Mouse (Mus musculus) limb, embryonic 14.5 days (tissue): ENCODE measurements at regions not wholly inside any gene's neighbourhood (a gene's known extent, or its start where the extent isn't known, plus 50 kb on each side); places are given as distances from the start of the nearest gene placed in this dataset.
A peak's percentile ranks its signal among the peaks of the same experiment; 100 is the strongest.

Experiments used
- ATAC-seq: fragments of 200-750 bp; cut with Nextera tagmentation; 2 replicates; pipeline ENCODE4 v1.8.0; 2017; ENCODE audit warnings: low read depth, moderate number of reproducible peaks, moderate TSS enrichment; ENCODE audit not compliant: low FRiP score
- DNase-seq: peaks from one replicate; pipeline ENCODE4 v3.0.0-alpha.2; 2015; ENCODE audit warnings: low spot score
- H3K27ac ChIP-seq: fragments of 300-500 bp; sonication (generic); replicated peaks from 2 replicates; pipeline ENCODE4 v1.5.1; 2014; ENCODE audit warnings: low read depth, mild to moderate bottlenecking, low read length, moderate library complexity, mixed read lengths
- H3K27me3 ChIP-seq: fragments of 300-500 bp; sonication (generic); 2 replicates; pipeline ENCODE4 v1.6.1; 2014; ENCODE audit warnings: low read length, mixed read lengths; ENCODE audit not compliant: control insufficient read depth, insufficient read depth
- H3K36me3 ChIP-seq: fragments of 300-500 bp; sonication (generic); 2 replicates; pipeline ENCODE4 v1.6.1; 2014; ENCODE audit warnings: mild to moderate bottlenecking, low read length, moderate library complexity, mixed read lengths; ENCODE audit not compliant: control insufficient read depth, insufficient read depth
- H3K4me1 ChIP-seq: fragments of 300-500 bp; sonication (generic); 2 replicates; pipeline ENCODE4 v1.6.1; 2014; ENCODE audit warnings: antibody characterized with exemption, low read length, mixed read lengths; ENCODE audit not compliant: control insufficient read depth, insufficient read depth
- H3K4me2 ChIP-seq: fragments of 300-500 bp; sonication (generic); replicated peaks from 2 replicates; pipeline ENCODE4 v1.6.1; 2014; ENCODE audit warnings: low read depth, mild to moderate bottlenecking, low read length, moderate library complexity; ENCODE audit not compliant: severe bottlenecking
- H3K4me3 ChIP-seq: fragments of 300-500 bp; sonication (generic); replicated peaks from 2 replicates; pipeline ENCODE4 v1.5.1; 2014; ENCODE audit warnings: low read length
- H3K9ac ChIP-seq: fragments of 300-500 bp; sonication (generic); 2 replicates; pipeline ENCODE4 v1.6.1; 2014; ENCODE audit warnings: mild to moderate bottlenecking, low read depth, low read length, moderate library complexity; ENCODE audit not compliant: severe bottlenecking
- H3K9me3 ChIP-seq: fragments of 300-500 bp; sonication (generic); 2 replicates; pipeline ENCODE4 v1.6.1; 2016; ENCODE audit warnings: low read length; ENCODE audit not compliant: control insufficient read depth
- POLR2A ChIP-seq: fragments of 200-500 bp; IDR thresholded peaks from 2 replicates; pipeline ENCODE4 v1.8.0; 2012; ENCODE audit warnings: inconsistent platforms, mild to moderate bottlenecking, moderate library complexity, borderline replicate concordance; ENCODE audit not compliant: insufficient read depth, insufficient read length; ENCODE audit errors: extremely low read depth
- WGBS: fragments of 180-500 bp; shearing (Covaris S2); extraction: QIAGEN DNeasy Blood & Tissue Kit; methylation state at CpG from one replicate; pipeline ENCODE4 v1.1.7; 2014; 5-methylcytosine and 5-hydroxymethylcytosine counted together

- DNase-seq, result no peak
- Histone ChIP-seq H3K4me2 (no peak overlapping the region), H3K9me3 (no peaks in the 10 kb centered on the region), H3K4me1 (no peaks in the 10 kb centered on the region), H3K27ac (no peak overlapping the region), H3K27me3 (no peaks in the 10 kb centered on the region), H3K36me3 (no peaks in the 10 kb centered on the region), H3K9ac (no peak overlapping the region), H3K4me3 (no peak overlapping the region)
- ATAC-seq, result no peak
- no peak for TF ChIP-seq POLR2A
- 94% methylated on average over 2 of the region's 2 CpGs for WGBS
Measured at GRCm38 (mm10) chr12:7576081-7576480, 401.4 kb upstream of the Apob start.

GRCm38 (mm10) chr12:7587501-7587900 lies 389.9 kb upstream of the Apob start:
- no peaks in the 10 kb centered on the region for H3K4me1 ChIP-seq

GRCm38 (mm10) chr12:7611272-7612092 lies 366.0 kb upstream of the Apob start:
- no peak overlapping the region for H3K4me2 ChIP-seq
- no peak overlapping the region for H3K4me3 ChIP-seq
- H3K9me3 ChIP-seq, result no peaks in the 10 kb centered on the region
- ATAC-seq (peak; percentile 90), DNase-seq (peak; percentile 73)
- H3K27me3 ChIP-seq, result no peaks in the 10 kb centered on the region
- 21% methylated on average over 3 of the region's 3 CpGs for WGBS
- peaks cover 6% of the 10 kb centered on the region; the same call in 1 of the 2 replicates for H3K4me1 ChIP-seq
- no peak overlapping the region for H3K9ac ChIP-seq
- TF ChIP-seq POLR2A, result no peak
- H3K36me3 ChIP-seq, result no peaks in the 10 kb centered on the region
- no peak overlapping the region for H3K27ac ChIP-seq

More at GRCm38 (mm10) chr12:7587501-7587900, 389.9 kb upstream of the Apob start:
- Histone ChIP-seq H3K9me3 (no peaks in the 10 kb centered on the region), H3K9ac (no peak overlapping the region), H3K4me3 (no peak overlapping the region), H3K27ac (no peak overlapping the region), H3K36me3 (no peaks in the 10 kb centered on the region), H3K27me3 (no peaks in the 10 kb centered on the region), H3K4me2 (no peak overlapping the region)
- ATAC-seq, result no peak
- no peak for DNase-seq
- TF ChIP-seq POLR2A, result no peak

GRCm38 (mm10) chr12:7636417-7637175 lies 340.9 kb upstream of the Apob start:
- Histone ChIP-seq H3K9ac (no peak overlapping the region), H3K9me3 (no peaks in the 10 kb centered on the region), H3K4me2 (no peak overlapping the region), H3K36me3 (no peaks in the 10 kb centered on the region), H3K27ac (no peak overlapping the region), H3K27me3 (no peaks in the 10 kb centered on the region), H3K4me1 (no peaks in the 10 kb centered on the region; the same call in 1 of the 2 replicates), H3K4me3 (no peak overlapping the region)
- 57% methylated on average over 4 of the region's 4 CpGs for WGBS
- ATAC-seq, result no peak
- peak; percentile 82 for DNase-seq
- TF ChIP-seq POLR2A, result no peak

- ATAC-seq (no peak), DNase-seq (no peak)
- no peaks in the 10 kb centered on the region for H3K27me3 ChIP-seq
- H3K4me1 ChIP-seq, result no peaks in the 10 kb centered on the region; the same call in 1 of the 2 replicates
- no peak overlapping the region for H3K9ac ChIP-seq
- H3K9me3 ChIP-seq, result no peaks in the 10 kb centered on the region
- H3K36me3 ChIP-seq, result no peaks in the 10 kb centered on the region
- H3K4me2 ChIP-seq, result no peak overlapping the region
- WGBS, result 45% methylated on average over 4 of the region's 4 CpGs
- no peak overlapping the region for H3K27ac ChIP-seq
- TF ChIP-seq POLR2A, result no peak
- H3K4me3 ChIP-seq, result no peak overlapping the region
Measured at GRCm38 (mm10) chr12:7637629-7638028, 339.8 kb upstream of the Apob start.
